Mouse (Mus musculus) embryo, embryonic 10 days (tissue): Measurements from ENCODE around the gene Phf23.

Experiments
- DNase-seq: peaks from one replicate; pipeline ENCODE4 v3.0.0-alpha.2; 2015; ENCODE audit warnings: low spot score

Gene Phf23

DNA sequence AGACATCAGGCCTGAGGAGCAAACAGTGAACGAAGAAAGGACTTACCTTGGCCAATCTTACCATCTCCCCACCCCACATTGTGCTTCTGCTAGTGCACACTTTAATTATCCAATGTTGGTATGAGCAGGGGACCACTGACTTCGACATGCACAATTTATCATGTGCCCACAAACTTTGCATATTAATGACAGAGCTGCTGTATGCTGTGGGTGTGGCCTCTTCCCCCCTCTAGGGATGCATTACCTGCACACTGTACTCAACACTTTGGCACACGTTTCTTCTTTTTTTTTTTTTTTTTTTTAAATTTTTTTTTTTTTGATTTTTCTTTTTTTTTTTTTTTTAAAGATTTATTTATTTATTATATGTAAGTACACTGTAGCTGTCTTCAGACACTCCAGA is 24.8 kb upstream of the Phf23 start:
- DNase-seq = no peak

DNA sequence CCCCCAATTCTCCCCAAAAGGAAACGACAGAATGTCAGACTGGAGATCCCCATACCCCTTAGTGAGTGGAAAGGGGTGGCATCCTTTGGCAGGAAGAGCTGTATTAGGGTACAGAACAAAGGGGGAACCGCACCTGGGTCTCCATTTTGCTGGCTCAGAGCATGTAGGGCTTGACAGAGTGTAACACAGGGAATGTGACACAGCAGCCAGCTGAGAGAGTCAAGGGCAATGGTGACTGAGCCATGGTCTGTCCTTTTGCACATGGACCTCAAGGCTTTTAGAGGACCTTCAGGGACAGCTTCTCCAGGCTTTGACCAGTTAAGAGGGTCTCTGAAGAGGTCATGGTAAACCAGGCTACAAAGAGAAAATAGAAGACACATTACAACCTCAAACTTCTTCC is 20.7 kb upstream of the Phf23 start:
- no peak for DNase-seq

DNA sequence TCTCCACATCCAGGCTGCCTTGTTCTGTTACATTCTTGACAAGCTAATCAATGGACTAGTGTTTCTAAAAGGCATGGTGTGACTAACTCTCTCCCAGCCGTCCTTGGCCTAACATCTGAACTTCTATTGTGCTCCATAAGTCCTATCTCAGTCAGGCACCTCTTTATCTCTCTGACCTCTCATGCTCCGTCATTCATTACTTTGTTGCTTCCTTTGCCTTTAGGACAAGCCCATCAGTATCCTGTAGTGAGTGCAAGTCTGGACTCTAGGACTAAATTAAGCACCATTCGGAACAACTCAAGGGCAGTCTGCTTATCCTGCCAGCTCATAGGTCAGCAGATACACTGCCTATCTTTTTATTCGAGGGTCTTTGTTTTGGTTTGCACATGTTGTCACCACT is 19.3 kb upstream of the Phf23 start:
- DNase-seq = no peak

DNA sequence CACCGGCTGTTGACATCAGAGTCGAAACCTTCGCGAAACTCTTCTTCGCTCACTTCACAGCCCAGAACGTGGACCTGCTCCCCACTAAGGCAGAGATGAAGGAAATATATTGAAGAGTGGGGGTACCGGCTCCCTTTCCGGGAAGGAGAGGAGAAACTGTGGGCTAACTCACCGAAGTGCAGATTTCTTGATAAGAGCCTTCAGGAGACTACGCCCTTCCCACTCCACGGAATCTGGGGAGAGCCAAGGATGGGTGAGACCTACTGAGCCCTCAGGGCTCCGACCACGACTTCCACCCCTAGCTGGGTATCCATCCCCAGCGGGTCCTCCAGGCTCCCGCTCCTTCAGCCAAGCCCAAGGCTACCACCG is 15.8 kb upstream of the Phf23 start:
- no peak for DNase-seq

DNA sequence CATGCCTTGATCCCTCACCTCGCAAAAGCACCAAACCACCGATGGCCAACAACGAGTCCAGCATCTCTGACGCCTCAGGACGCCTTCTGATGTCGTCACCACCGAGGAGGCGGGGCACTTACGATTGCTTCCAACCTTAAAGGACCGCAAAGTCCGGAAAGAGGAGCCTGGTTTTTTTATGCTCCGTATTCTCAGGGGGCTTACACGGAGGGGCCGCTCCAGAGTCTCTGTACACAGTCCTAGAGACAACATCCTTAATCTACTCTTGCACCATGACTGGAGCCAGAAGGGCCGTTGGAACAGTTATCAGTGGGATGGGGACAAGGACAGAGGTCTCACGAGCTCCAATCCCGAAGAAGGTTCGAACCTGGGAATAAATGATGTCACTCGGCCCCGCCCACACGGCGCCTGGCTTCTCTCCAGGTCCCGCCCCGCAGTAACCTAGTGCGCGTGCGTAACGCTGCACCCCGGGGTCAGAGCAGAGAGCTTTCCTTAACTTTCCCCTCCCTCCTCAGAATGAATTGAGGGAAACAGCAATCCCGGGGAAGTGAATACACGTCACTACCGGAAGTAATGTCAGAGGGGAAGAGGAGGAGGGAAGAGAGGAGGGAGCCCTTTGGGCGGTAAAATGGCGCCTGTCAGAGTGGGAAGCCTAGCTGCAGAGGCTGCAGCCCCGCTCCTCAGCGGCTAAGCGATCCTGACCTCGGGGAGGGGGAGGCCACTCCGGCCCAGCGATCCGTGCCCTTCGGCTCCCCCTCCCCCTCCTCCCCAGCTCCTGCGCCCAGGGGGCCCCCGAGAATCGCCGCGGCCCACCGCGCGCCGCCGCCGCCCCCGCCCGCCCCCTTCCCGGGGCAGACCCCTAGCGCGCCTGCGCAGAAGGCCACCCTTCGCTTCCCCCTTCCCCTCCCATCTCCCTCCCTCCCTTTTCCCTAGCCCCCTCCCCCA is 15.1 kb upstream of the Phf23 start:
- peak; percentile 100 for DNase-seq

DNA sequence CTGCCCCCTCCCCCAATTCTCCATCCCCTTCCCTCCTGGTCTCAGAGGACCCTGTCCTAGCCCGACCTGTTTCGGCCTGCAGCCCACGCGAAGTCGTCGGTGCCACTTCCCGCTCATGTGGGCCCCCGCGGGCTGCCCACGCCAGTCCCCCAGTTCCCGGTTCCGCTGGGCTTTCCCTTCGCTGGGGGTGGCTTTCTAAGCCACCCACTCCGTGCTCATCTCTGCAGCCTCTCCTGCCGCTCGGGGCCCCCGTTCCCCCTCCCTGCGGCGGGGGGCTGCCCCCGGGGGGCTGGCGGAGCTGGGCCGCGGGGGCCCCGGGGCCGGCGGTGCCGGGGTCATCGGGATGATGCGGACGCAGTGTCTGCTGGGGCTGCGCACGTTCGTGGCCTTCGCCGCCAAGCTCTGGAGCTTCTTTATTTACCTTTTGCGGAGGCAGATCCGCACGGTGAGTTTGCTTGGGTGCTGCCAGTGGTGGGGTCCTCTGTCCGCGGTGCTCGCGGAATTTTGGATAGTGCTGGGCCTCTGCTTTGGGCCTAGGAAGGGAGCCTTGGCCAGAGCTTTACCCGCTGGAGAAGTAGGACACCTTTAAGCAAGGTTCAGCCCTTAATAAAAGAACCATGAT is 14.3 kb upstream of the Phf23 start, which contains the start of gene Ctdnep1:
Gene Ctdnep1, plus strand, starts transcription at position 16 of the 622 bp plus-strand sequence.
- DNase-seq = no peak

DNA sequence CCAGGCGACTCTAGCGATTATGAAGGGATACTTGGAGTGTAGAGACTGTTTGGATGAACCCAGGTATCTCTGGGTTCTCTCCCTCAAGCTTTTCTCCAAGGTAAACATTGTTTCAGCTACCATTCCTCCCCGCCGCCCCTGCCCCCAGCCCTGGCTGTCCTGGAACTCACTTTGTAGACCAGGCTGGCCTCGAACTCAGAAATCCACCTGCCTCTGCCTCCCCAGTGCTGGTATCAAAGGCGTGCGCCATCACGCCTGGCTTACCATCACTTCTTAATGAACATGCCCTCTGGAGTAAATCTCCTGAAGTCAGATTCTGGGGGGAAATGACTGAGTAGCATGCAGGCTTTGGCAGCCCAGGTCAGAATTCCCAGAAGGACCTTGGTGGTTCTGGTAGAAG is 13.4 kb upstream of the Phf23 start, which contains the start of gene Elp5:
Gene Elp5, minus strand, starts transcription at position 293 of the 400 bp plus-strand sequence.
- no peak for DNase-seq

DNA sequence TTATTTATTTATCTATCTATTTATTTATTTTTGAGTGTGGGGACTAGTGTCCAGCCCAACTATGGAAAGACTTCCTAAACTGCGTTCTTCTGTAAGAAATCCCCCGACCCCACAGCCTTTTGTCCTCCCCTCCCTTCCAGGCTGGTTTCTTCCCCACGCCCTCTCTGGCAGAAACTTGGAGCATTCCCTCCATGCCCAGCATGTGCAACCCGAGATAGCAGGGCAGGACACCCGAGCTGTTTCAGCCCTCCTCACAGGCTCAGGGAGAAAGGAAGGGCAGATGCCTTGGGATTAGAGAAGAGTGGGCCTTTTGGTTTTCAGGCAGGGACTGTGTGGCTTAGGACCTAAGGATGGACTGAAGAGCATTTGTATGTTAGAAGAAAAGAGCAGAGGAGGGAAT is 12.7 kb upstream of the Phf23 start:
- DNase-seq = peak; percentile 12

DNA sequence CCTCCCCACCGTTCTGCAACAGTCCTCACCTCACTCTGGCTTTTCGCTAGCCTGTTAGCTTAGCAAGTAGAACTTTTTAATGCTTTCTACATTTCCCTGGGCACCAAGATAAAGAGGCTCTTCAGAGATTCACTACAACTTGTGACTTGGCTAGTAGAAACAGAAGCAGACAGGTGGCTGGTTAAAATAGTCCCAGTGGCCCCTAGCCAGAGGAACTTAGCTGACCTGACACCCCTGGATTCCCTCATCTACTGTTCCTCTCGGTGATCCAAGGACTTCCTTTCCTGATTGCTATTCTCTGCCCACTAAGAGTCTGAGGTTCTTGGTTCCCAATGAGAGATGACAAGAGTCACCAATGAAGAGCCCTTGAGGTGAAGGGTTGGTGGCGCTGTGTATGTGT is 12.2 kb upstream of the Phf23 start:
- DNase-seq = no peak

DNA sequence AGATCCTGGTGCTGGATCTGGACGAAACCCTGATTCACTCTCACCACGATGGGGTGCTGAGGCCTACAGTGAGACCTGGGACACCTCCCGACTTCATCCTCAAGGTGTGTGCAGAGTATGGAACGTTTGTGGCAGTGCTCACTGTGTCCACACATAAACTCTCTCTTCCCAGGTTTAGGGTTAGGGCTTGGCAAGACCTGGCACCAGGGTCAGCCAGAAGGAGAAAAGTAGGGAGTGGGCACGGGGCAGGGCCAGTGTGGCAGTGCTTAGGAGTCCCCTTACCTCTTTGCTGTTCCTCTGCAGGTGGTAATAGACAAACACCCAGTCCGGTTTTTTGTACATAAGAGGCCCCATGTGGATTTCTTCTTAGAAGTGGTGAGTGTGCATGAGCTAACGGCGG is 11.1 kb upstream of the Phf23 start:
- no peak for DNase-seq

DNA sequence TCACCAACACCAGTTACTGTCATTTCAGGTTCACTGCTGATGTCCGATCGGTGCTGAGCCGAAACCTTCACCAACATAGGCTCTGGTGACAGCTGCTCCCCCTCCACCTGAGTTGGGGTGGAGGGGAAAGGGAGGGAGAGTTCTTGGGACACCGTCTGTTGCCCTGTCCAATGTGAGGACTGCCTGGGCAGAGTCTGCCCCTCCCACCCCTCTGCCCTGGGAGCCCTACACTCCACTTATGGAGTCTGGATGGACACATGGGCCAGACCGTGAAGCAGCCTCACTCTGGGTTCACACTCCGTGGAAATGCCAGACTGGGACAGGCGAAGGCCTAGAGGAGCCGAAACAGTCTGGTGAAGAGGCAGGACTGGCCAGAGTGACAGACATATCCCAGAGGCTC is 5.6 kb upstream of the Phf23 start:
- no peak for DNase-seq

DNA sequence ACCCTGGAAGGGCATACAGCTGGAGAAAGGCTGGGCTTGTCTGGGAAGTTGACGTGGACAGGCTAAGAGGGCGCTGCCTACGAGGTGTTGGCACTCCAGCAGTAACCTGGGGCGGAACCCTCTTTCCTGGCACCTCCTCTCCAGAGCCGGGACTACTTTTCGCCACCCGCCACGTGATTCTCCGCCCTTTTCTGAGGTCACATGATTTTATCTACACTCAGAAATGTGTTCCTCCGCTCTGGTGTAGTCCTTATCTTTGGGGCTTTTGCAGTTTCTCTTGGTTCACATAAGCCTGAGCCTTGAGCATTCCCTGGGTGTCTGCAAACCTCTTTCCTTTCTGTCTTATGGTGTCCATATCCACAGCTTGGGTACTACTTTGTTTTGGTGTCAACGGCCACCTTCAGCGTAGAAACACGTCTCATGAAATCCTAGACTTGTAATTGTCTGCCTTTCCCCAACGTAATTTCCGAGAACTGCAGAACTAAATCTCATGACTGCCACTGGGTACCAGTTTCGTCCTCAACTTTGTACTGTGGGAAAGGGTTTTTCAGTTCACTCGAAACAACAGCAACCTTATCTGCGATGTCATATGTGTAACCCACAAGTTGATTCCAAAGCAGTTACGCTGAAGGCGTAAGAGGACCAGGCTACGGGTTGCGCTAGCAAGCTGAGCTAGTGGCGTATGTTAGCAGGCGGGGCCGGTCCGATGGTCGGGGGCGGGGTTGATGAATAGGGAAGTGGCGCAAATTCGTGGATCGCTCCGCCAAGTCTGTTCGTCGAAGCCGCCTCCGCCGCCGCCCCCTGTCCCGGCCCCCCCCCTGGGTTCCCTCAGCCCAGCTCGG is 4.5 kb upstream of the Phf23 start, which contains the start of gene Gabarap:
Gene Gabarap, plus strand, starts transcription at position 294 of the 842 bp plus-strand sequence.
- peak; percentile 98 for DNase-seq

DNA sequence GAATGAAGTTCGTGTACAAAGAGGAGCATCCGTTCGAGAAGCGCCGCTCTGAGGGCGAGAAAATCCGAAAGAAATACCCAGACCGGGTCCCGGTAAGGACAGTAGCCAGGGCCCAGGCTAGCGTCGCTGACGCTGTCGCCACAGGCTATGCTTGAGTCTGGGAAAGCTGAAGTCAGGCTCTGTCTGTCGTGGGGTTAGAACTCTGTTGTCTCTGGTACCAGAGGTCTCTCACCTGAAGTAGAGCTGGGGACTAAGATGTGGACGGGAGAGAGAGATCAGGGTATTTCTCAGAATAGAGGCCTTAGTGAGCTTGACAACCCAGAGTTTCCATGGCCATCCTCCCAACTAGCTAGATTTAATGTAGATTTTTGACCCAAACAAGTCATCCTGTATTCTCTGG is 3.9 kb upstream of the Phf23 start:
- no peak for DNase-seq

DNA sequence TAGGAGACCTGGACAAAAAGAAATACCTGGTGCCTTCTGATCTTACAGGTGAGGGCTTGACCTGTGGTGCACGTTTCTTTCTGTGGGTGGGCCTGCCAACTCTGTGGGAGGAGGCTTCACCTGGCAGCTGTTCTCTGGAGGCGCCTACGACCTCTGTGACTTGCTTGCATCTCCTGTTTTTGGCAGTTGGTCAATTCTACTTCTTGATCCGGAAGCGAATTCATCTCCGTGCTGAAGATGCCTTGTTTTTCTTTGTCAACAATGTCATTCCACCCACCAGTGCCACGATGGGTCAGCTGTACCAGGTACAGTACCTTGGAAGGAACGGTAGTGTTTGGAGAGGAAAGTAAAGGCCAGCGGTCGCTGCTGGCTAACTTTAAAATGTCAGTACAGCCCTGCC is 3.2 kb upstream of the Phf23 start:
- DNase-seq = no peak

DNA sequence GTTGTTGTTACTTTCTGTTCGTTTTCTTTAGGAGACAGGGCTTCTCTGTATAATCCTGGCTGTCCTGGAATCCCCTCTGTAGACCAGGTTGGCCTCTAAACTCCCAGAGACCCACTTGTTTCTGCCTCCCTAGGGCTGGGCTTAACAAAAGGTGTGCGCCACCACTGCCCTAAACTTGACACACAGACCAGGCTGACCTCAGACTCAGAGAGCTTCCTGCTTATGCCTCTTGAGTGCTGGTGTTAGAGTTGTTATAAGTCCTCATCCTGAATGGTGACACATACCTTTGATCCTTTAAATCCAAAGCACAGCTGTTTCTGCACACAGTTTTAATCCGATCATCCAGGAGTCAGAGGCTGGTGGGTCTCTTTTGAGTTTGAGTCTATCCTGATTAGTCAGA is 2.6 kb upstream of the Phf23 start:
- DNase-seq = no peak

DNA sequence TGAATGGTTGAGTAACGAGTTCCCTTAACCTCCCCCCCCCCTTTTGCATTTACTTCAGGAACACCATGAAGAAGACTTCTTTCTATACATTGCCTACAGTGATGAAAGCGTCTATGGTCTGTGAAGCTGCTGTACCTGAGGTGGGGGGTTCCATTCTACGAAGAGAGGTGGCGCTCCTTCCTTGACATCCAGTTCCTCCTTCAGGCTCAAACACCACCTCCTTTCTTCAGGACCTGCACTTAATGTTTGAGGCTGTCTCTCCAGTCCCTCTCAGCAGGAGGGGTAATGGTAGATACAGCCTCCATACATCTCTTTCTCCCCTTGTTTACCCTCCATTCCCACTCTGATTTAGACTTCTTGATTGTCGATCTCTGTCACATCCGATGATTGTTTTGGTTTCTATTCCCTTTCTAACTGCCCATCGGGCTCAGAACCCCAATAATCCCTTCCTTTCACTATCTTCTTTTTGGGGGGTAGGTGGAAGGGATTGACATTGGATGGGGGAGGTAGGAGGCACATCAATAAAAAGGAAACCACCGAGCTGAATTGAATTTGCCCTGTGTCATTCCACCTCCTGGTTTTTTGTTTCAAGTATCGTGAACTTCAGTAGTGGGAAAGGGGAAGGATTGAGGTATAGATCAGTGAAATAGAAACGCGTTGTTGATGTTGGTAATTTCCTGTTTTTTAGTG is 1.0 kb upstream of the Phf23 start:
- no peak for DNase-seq

DNA sequence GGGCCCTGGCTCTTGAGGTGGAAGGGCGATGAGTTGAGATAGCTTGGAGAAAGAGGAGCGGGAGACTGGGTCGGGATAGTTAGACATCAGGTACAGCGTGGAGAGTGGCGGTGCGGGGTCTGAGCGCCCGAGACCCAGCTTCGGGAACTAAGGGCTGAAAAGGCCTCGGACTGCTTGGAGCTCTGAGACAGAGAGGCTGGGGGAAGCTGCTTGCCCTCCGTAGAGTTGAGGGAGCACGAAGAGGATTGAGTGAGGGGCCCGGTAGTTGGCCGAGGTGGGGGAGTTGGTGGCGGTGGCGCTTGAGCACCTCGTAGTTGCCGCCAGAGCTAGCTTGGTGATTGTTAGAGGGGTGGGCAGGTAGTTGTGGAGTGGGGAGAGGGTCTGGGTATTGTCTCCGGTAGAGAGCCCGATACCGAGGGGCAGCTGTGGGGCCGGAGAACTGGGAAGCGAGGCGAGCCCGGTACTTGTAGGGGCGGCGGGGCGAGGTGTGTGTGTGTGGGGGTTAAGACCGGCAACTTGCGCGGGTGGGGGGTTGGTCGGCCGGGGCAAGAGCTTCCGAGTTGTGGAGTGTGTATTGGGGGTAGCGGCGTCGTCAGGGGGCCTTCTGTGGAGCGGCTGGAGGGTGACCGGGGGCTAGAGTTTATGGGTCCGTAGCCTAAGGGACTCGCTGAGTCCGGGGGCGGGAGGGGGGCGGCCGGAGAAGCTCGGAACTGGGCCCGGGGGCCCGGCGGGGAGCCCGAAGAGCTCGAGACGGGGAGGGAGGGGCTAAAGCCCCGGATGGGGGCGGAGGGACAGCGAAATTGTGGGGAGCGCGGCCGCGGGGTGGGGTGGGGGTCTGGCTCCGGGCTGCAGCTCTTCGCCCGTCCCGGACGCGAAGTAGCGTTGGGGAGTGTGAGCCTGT is 834 bp downstream of the Phf23 start:
- no peak for DNase-seq

DNA sequence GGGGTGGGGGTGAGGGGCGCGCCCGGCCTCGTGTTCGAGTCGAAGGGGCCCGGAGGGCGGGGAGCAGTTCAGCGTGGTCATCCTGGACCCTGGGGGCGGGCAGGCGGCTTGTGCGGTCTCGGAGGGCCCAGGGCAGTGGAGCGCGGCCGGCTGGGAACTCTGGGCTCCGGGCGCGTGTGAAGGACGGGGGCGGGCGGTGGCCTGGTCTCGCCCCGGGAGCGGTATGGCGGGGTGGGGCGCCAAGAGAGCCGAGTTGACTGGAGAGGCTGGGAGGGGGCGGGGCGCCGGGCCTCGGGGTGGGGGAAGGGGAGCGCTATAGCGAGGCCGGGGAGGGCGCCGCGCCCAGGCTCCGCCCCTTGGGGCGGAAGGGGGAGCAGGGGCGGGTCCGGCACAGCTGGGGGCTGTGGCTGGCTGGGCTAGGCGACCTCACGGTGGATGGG is 1.5 kb downstream of the Phf23 start:
- DNase-seq = peak; percentile 82

DNA sequence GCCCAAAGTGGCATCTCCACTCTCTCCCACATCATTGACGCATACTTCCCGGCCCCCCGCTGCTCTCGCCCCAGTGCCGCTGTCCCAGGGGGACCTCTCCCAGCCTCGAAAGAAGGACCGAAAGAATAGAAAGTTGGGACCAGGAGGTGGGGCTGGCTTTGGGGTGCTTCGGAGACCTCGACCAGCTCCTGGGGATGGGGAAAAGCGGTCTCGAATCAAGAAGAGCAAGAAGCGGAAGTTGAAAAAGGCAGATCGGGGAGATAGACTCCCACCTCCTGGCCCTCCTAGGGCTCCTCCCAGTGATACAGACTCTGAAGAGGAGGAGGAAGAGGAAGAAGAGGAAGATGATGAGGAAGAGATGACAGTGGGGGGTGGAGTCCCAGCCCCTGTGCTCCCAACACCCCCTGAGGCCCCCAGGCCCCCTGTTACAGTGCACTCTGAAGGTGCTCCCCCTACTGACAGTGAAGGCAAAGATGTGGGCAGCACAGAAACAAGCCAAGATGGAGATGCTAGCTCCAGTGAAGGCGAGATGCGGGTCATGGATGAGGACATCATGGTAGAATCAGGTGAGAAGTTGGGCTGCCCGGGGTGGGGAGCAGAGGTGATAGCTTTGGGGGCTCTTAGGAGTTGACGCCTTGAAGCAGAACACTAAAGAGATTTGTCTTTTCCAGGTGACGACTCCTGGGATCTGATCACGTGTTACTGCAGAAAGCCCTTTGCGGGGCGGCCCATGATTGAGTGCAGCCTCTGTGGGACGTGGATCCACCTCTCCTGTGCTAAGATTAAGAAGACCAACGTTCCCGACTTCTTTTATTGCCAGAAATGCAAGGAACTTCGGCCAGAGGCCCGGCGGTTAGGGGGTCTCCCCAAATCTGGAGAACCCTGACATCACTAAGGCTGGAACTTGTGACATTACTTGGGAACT is 3.3 kb downstream of the Phf23 start:
- no peak for DNase-seq

DNA sequence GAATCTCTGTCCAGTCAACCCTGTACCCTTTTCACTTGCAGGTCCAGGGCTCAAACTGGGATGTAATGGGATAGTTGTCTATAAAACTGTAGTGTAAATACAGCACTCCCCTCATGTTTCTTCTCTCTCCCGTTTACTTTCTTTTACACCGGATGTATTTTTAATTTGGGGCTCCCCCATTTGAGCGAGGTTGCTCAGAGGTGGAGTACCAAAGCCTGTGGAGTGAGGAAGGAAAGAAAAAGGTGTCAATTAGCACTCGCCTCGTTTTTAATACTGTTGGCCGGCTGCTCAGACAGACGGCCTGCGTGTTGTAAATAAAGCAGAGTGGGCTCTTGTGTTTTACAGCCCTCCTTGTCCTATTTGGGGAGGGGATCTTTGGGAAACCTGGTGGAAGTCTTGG is 4.1 kb downstream of the Phf23 start:
- DNase-seq = no peak
